Mouse (Mus musculus) lung, adult 18-20 months (tissue): ENCODE measurements at regions not wholly inside any gene's neighbourhood (a gene's known extent, or its start where the extent isn't known, plus 50 kb on each side); places are given as distances from the start of the nearest gene placed in this dataset.

Experiments used
- DNase-seq, 2 experiments: peaks; one replicate each; pipeline ENCODE4 v3.0.0; 2022; ENCODE audit warnings: mixed read lengths in 2 of 2

- no peak for DNase-seq
These were observed 62.9 kb upstream of the Gm2310 start for GRCm38 (mm10) chr15:8582676-8583075.

DNA sequence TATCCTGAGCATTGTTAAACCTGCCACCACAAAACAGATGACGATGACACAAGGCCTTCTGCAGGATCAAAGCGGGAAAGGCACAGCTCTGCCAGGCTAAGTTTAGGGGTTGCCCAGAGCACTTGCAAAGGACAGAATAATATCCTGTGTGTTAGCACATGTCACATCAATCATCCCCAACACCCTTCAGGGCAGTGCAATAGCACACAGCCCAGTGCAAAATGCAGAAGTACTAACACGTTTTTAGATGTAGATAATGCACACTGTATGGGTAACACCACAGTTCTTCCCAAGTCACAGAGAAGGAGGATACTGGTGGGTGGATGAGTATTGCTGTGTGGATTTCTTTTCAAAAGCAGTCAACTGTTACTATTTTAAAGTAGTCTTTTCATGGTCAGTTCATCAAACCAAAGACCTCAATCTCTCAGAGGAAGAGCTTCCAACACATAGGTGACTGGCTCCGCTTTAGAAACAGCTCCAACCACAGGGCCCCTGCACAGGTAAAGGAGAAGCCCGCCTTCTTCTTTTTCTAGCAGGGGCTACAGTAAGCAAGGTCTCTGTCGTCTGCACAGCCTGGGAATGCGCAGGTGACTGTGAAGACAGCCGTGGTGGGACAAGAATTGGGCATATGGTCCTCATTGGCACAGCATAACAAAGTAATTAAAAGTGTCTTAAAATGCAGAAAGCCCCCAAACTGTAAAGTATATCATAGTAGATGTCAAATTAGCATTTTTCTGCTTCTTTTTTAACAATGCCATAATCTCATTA lies 61.6 kb upstream of the Gm2310 start:
- no peak for DNase-seq

DNA sequence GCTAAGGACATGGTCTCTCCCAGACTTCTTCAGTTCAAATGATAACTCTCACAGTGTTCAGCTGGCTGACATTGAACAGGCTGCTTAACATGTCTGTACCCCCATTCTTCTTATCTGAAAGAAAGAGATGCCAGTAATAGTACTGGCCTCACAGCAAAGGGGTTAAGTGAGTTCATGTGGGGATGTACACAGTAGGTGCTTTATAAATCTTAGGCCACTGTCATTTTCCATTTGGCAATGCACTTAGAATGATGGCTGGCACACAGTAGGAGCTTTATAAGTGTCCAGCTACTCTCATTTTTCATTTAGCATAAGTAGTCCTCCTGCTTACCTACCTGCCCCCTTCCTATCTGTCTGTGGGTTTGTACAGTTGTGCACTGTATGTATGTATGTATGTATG lies 60.3 kb upstream of the Gm2310 start:
- no peak for DNase-seq

GRCm38 (mm10) chr15:8577480-8577881 lies 57.7 kb upstream of the Gm2310 start:
- peak; percentile 14 to 51 for DNase-seq

DNA sequence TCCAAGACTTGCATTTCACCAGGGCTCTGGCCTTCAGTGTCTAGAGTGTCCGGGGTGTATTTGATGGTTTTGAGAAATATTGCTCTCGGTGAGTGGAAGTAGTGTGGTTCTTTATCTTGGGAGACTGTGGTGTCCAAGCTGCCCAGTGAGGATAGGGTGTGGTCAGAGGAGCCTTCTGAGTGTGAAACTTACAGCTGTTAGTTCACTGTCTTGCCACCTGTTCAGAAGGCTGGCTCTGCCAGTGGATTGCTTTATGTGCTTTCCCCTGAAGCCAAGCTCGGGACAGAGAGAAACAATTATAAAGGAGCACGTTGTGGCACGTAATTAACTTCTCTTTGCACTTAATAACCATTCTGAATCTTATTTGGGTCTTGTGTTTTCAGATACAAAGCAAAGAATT lies 57.2 kb upstream of the Gm2310 start:
- no peak for DNase-seq

- peak; percentile 32 to 64 for DNase-seq
These were observed 49.9 kb upstream of the Gm2310 start for GRCm38 (mm10) chr15:8569617-8570016.
